Mouse (Mus musculus) lung, postnatal 0 days (tissue): ENCODE results near the gene Rhot2.

Source experiments
- CTCF ChIP-seq: IDR thresholded peaks from 2 replicates; pipeline ENCODE4 v1.5.1; 2016; ENCODE audit warnings: antibody characterized with exemption, mild to moderate bottlenecking
- EP300 ChIP-seq: IDR thresholded peaks from 2 replicates; pipeline ENCODE4 v1.6.1; 2016; ENCODE audit warnings: antibody characterized with exemption, mild to moderate bottlenecking, control low read depth

GRCm38 (mm10) chr17:25880196-25880910 lies 35.7 kb upstream of the Rhot2 start, which contains the start of gene Wfikkn1:
- no peak for TF ChIP-seq CTCF
- no peak for TF ChIP-seq EP300
